Mouse (Mus musculus) limb, embryonic 14.5 days (tissue): Measurements from ENCODE around the gene Iqcf1. TPM values are rescaled to one million over a fixed set of nuclear protein-coding genes. Genes with fewer than 3 reads are reported as not detected.
A peak's percentile ranks its signal among the peaks of the same experiment; 100 is the strongest.

ENCODE experiments used
- ATAC-seq: fragments of 200-750 bp; cut with Nextera tagmentation; 2 replicates; pipeline ENCODE4 v1.8.0; 2017; ENCODE audit warnings: low read depth, moderate number of reproducible peaks, moderate TSS enrichment; ENCODE audit not compliant: low FRiP score
- DNase-seq: peaks from one replicate; pipeline ENCODE4 v3.0.0-alpha.2; 2015; ENCODE audit warnings: low spot score
- H3K27ac ChIP-seq: fragments of 300-500 bp; sonication (generic); replicated peaks from 2 replicates; pipeline ENCODE4 v1.5.1; 2014; ENCODE audit warnings: low read depth, mild to moderate bottlenecking, low read length, moderate library complexity, mixed read lengths
- H3K27me3 ChIP-seq: fragments of 300-500 bp; sonication (generic); 2 replicates; pipeline ENCODE4 v1.6.1; 2014; ENCODE audit warnings: low read length, mixed read lengths; ENCODE audit not compliant: control insufficient read depth, insufficient read depth
- H3K36me3 ChIP-seq: fragments of 300-500 bp; sonication (generic); 2 replicates; pipeline ENCODE4 v1.6.1; 2014; ENCODE audit warnings: mild to moderate bottlenecking, low read length, moderate library complexity, mixed read lengths; ENCODE audit not compliant: control insufficient read depth, insufficient read depth
- H3K4me1 ChIP-seq: fragments of 300-500 bp; sonication (generic); 2 replicates; pipeline ENCODE4 v1.6.1; 2014; ENCODE audit warnings: antibody characterized with exemption, low read length, mixed read lengths; ENCODE audit not compliant: control insufficient read depth, insufficient read depth
- H3K4me2 ChIP-seq: fragments of 300-500 bp; sonication (generic); replicated peaks from 2 replicates; pipeline ENCODE4 v1.6.1; 2014; ENCODE audit warnings: low read depth, mild to moderate bottlenecking, low read length, moderate library complexity; ENCODE audit not compliant: severe bottlenecking
- H3K4me3 ChIP-seq: fragments of 300-500 bp; sonication (generic); replicated peaks from 2 replicates; pipeline ENCODE4 v1.5.1; 2014; ENCODE audit warnings: low read length
- H3K9ac ChIP-seq: fragments of 300-500 bp; sonication (generic); 2 replicates; pipeline ENCODE4 v1.6.1; 2014; ENCODE audit warnings: mild to moderate bottlenecking, low read depth, low read length, moderate library complexity; ENCODE audit not compliant: severe bottlenecking
- H3K9me3 ChIP-seq: fragments of 300-500 bp; sonication (generic); 2 replicates; pipeline ENCODE4 v1.6.1; 2016; ENCODE audit warnings: low read length; ENCODE audit not compliant: control insufficient read depth
- POLR2A ChIP-seq: fragments of 200-500 bp; IDR thresholded peaks from 2 replicates; pipeline ENCODE4 v1.8.0; 2012; ENCODE audit warnings: inconsistent platforms, mild to moderate bottlenecking, moderate library complexity, borderline replicate concordance; ENCODE audit not compliant: insufficient read depth, insufficient read length; ENCODE audit errors: extremely low read depth
- WGBS: fragments of 180-500 bp; shearing (Covaris S2); extraction: QIAGEN DNeasy Blood & Tissue Kit; methylation state at CpG from one replicate; pipeline ENCODE4 v1.1.7; 2014; 5-methylcytosine and 5-hydroxymethylcytosine counted together
- polyA plus RNA-seq, 2 experiments: library from polyadenylated mRNA; depleted of rRNA in 1 of 2; stranded (reverse) in 1 of 2; unstranded in 1 of 2; fragments of >200 nt; fragmentation: Nextera tagmentation in 1 of 2; extraction: Ambion mirVana in 1 of 2; gene quantifications; 2 replicates each; pipeline versions ENCODE4 v1.2.1 to v1.2.3; 2012 to 2014

The Iqcf1 gene
- polyA plus RNA-seq, 2 experiments, result not detected

DNA sequence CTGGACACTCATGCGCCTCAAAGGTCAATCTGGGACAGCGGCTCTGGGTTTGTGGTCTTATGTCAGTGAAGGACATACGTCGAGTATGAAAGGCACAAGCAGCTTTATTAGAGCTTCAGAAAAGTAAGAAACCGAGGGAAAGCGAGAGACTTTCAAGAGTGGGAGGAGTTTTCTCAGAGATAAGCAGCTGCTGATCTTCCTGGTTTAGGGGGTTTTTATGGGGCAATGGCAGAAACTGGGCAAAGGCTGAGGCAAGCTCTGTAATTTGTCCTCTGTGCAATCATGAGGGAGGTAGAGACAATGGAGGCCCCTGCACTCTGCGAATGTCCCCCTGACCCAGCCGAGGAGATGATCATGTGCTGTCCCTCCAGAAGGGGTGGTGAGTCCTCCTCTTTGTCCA, 20.1 kb downstream of the Iqcf1 start:
- Histone ChIP-seq H3K27ac (no peak overlapping the region), H3K4me2 (no peak overlapping the region), H3K9ac (no peak overlapping the region), H3K27me3 (no peaks in the 10 kb centered on the region), H3K4me1 (no peaks in the 10 kb centered on the region), H3K4me3 (no peak overlapping the region), H3K36me3 (no peaks in the 10 kb centered on the region), H3K9me3 (no peaks in the 10 kb centered on the region)
- DNase-seq (no peak), ATAC-seq (no peak)
- TF ChIP-seq POLR2A, result no peak
- WGBS, result 80% methylated on average over 8 of the region's 8 CpGs

DNA sequence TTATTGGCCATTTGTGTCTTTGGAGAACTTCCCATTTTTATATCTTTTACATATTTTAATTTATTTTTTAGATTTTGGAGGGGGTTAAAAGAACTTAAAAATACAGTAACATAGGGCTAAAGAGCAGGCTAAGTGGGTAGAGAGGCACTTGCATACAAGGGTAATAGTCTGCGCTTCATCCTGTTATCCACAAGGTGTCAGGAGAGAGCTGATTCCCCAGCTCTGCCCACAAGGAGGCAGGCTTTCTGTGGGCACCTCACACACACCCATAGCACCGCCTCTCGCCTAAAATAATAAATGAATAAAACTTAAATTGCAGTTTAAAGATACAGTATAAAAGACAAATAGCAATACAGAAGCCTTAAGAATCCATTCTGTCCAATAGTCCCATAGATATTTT, 32.1 kb downstream of the Iqcf1 start:
- H3K36me3 ChIP-seq, result no peaks in the 10 kb centered on the region
- H3K9me3 ChIP-seq, result no peaks in the 10 kb centered on the region
- no peaks in the 10 kb centered on the region for H3K27me3 ChIP-seq
- no peak overlapping the region for H3K4me2 ChIP-seq
- DNase-seq, result peak; percentile 13
- no peaks in the 10 kb centered on the region for H3K4me1 ChIP-seq
- no peak overlapping the region for H3K27ac ChIP-seq
- no peak for ATAC-seq
- whole genome bisulfite sequencing, result 36% methylated on average over 3 of the region's 3 CpGs
- H3K4me3 ChIP-seq, result no peak overlapping the region
- no peak overlapping the region for H3K9ac ChIP-seq
- no peak for TF ChIP-seq POLR2A

DNA sequence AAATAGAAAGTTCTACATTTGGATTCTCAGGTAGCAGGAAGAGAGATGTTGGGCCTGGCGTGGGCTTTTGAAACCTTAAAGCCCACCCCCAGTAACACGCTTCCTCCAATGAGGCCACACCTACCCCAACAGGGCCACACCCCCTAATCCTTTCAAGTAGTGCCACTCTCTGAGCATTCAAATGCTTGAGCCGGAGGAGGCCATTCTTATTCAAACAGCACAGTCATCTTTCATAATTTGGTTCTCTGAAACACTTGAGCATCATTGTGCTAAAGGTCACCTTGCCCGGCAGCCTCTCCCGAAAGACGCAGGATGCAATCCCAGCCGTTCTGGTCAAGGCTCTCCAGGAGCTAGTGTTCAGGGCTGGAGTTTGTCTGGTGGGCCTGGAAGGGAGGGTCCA, 34.5 kb downstream of the Iqcf1 start:
- DNase-seq (no peak), ATAC-seq (no peak)
- Histone ChIP-seq H3K9ac (no peak overlapping the region), H3K4me2 (no peak overlapping the region), H3K27ac (no peak overlapping the region), H3K4me1 (no peaks in the 10 kb centered on the region), H3K9me3 (no peaks in the 10 kb centered on the region), H3K36me3 (no peaks in the 10 kb centered on the region), H3K27me3 (no peaks in the 10 kb centered on the region), H3K4me3 (no peak overlapping the region)
- WGBS, result 92% methylated on average over 7 of the region's 7 CpGs
- no peak for TF ChIP-seq POLR2A

DNA sequence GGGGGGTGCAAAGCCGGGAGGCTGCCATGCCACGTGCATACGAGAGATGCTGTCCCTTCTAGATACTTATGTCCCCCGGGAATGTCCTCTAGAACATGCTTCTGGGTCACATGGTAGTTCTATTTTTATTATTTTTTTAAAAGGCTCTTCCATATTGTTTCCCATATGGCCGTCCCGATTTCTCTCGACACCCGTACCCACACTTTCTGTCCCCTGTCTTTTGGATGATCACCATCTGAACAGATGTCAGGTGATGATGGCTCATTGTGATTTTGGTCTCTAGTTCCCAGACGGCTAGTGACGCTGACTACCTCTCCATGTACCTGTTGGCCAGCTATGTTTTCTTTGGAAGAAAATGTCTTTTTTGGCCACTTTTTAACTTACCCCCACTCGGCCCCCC, 35.2 kb downstream of the Iqcf1 start:
- DNase-seq (no peak), ATAC-seq (no peak)
- Histone ChIP-seq H3K36me3 (no peaks in the 10 kb centered on the region), H3K4me3 (no peak overlapping the region), H3K27ac (no peak overlapping the region), H3K9ac (no peak overlapping the region), H3K4me2 (no peak overlapping the region), H3K9me3 (no peaks in the 10 kb centered on the region), H3K4me1 (no peaks in the 10 kb centered on the region), H3K27me3 (no peaks in the 10 kb centered on the region)
- WGBS, result 91% methylated on average over 11 of the region's 11 CpGs
- TF ChIP-seq POLR2A, result no peak

Other genes starting within 250 kb of the Iqcf1 start
- gene Poc1a, start 218.9 kb upstream of the Iqcf1 start, polyA plus RNA-seq (2012; rRNA removed), result 20.1 and 25.9 TPM in 2 replicates
- gene Poc1a, start 218.9 kb upstream of the Iqcf1 start, polyA plus RNA-seq (2014; fragmentation: Nextera tagmentation; extraction: Ambion mirVana), result 17.4 and 20.2 TPM in 2 replicates
- 130 and 180 TPM in 2 replicates for gene Dusp7, start 131.3 kb upstream of the Iqcf1 start, polyA plus RNA-seq (2012; rRNA removed)
- gene Dusp7, start 131.3 kb upstream of the Iqcf1 start, polyA plus RNA-seq (2014; fragmentation: Nextera tagmentation; extraction: Ambion mirVana), result 73.0 and 84.1 TPM in 2 replicates
- 946 and 1,047 TPM in 2 replicates for gene Rpl29, start 70.5 kb upstream of the Iqcf1 start, polyA plus RNA-seq (2012; rRNA removed)
- gene Rpl29, start 70.5 kb upstream of the Iqcf1 start, polyA plus RNA-seq (2014; fragmentation: Nextera tagmentation; extraction: Ambion mirVana), result 1,133 and 1,180 TPM in 2 replicates
- 34.4 and 35.1 TPM in 2 replicates for gene Acy1, start 61.6 kb upstream of the Iqcf1 start, polyA plus RNA-seq (2012; rRNA removed)
- gene Acy1, start 61.6 kb upstream of the Iqcf1 start, polyA plus RNA-seq (2014; fragmentation: Nextera tagmentation; extraction: Ambion mirVana), result 45.6 and 45.8 TPM in 2 replicates
- 54.5 and 64.6 TPM in 2 replicates for gene Abhd14b, start 52.5 kb upstream of the Iqcf1 start, polyA plus RNA-seq (2012; rRNA removed)
- 41.2 and 44.6 TPM in 2 replicates for gene Abhd14b, start 52.5 kb upstream of the Iqcf1 start, polyA plus RNA-seq (2014; fragmentation: Nextera tagmentation; extraction: Ambion mirVana)
- 79.9 and 87.1 TPM in 2 replicates for gene Abhd14a, start 52.3 kb upstream of the Iqcf1 start, polyA plus RNA-seq (2012; rRNA removed)
- 69.5 and 74.0 TPM in 2 replicates for gene Abhd14a, start 52.3 kb upstream of the Iqcf1 start, polyA plus RNA-seq (2014; fragmentation: Nextera tagmentation; extraction: Ambion mirVana)
- 238 and 328 TPM in 2 replicates for gene Pcbp4, start 46.7 kb upstream of the Iqcf1 start, polyA plus RNA-seq (2012; rRNA removed)
- 88.0 and 92.7 TPM in 2 replicates for gene Pcbp4, start 46.7 kb upstream of the Iqcf1 start, polyA plus RNA-seq (2014; fragmentation: Nextera tagmentation; extraction: Ambion mirVana)
- gene Gpr62, start 34.0 kb upstream of the Iqcf1 start, polyA plus RNA-seq (2012; rRNA removed), result 0.47 and 0.70 TPM in 2 replicates
- gene Gpr62, start 34.0 kb upstream of the Iqcf1 start, polyA plus RNA-seq (2014; fragmentation: Nextera tagmentation; extraction: Ambion mirVana), result 0.51 and 0.58 TPM in 2 replicates
- 44.2 and 52.3 TPM in 2 replicates for gene Rrp9, start 24.0 kb upstream of the Iqcf1 start, polyA plus RNA-seq (2012; rRNA removed)
- gene Rrp9, start 24.0 kb upstream of the Iqcf1 start, polyA plus RNA-seq (2014; fragmentation: Nextera tagmentation; extraction: Ambion mirVana), result 41.3 and 42.7 TPM in 2 replicates
- 9.0 and 9.2 TPM in 2 replicates for gene Parp3, start 23.0 kb upstream of the Iqcf1 start, polyA plus RNA-seq (2012; rRNA removed)
- gene Parp3, start 23.0 kb upstream of the Iqcf1 start, polyA plus RNA-seq (2014; fragmentation: Nextera tagmentation; extraction: Ambion mirVana), result 3.4 and 4.3 TPM in 2 replicates
- not detected in 2 replicates for gene Iqcf5, start 14.6 kb downstream of the Iqcf1 start, polyA plus RNA-seq (2012; rRNA removed)
- gene Iqcf5, start 14.6 kb downstream of the Iqcf1 start, polyA plus RNA-seq (2014; fragmentation: Nextera tagmentation; extraction: Ambion mirVana), result not detected in 2 replicates
- gene Iqcf3, start 61.7 kb downstream of the Iqcf1 start, polyA plus RNA-seq (2012; rRNA removed), result not detected in 2 replicates
- not detected in 2 replicates for gene Iqcf3, start 61.7 kb downstream of the Iqcf1 start, polyA plus RNA-seq (2014; fragmentation: Nextera tagmentation; extraction: Ambion mirVana)
- gene Iqcf4, start 71.0 kb downstream of the Iqcf1 start, polyA plus RNA-seq (2012; rRNA removed), result not detected in 2 replicates
- not detected in 2 replicates for gene Iqcf4, start 71.0 kb downstream of the Iqcf1 start, polyA plus RNA-seq (2014; fragmentation: Nextera tagmentation; extraction: Ambion mirVana)
- gene Iqcf6, start 126.6 kb downstream of the Iqcf1 start, polyA plus RNA-seq (2012; rRNA removed), result not detected in 2 replicates
- not detected in 2 replicates for gene Iqcf6, start 126.6 kb downstream of the Iqcf1 start, polyA plus RNA-seq (2014; fragmentation: Nextera tagmentation; extraction: Ambion mirVana)
- gene Grm2, start 156.1 kb downstream of the Iqcf1 start, polyA plus RNA-seq (2012; rRNA removed), result 0.06 and 0.08 TPM in 2 replicates
- not detected in 2 replicates for gene Grm2, start 156.1 kb downstream of the Iqcf1 start, polyA plus RNA-seq (2014; fragmentation: Nextera tagmentation; extraction: Ambion mirVana)
- 56.8 and 76.1 TPM in 2 replicates for gene Tex264, start 186.0 kb downstream of the Iqcf1 start, polyA plus RNA-seq (2012; rRNA removed)
- 63.9 and 67.6 TPM in 2 replicates for gene Tex264, start 186.0 kb downstream of the Iqcf1 start, polyA plus RNA-seq (2014; fragmentation: Nextera tagmentation; extraction: Ambion mirVana)